Comparison of ENCODE assay signal across 9 mouse cellular contexts in the genomic region with DNA sequence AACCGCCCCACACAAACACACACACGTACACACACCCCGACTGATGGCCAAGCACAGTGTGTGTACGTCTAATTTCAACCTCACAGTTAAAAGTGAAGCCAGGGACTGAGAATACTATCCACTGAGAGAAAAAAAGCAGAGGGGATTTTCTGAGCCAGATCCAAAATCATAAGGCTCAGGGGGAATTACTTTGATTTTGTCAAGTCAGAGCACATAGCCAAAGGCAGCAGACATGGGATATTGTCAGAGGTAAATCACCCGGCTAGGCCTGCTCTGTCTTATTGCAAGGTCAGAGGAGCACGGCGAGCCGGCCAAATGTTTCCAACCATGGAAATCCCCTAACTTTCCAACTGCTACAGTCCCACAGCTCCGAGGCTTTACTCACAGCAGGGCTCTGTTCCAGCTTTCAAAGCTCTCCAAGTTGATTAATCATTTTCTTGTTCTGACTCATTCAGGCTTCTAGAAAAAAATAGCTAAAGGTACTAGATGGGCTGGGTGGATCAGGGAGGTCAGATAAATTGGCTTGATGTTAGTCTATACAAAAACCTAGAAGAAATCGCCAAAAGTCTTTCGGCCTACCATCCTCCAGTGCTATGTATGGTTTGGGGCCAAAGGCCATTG.
DNase-seq lines count a peak whose midpoint lies in the region; ATAC-seq and TF ChIP-seq lines count a peak whose summit lies in the region.
"Had no signal": no experiment of that assay in that cellular context is flagged by ENCODE, and none has a peak within 500 bp of the region (broad histone marks: within the 10 kb centered on the region; RNA-seq: fewer than 3 reads in every experiment).

No protein-coding gene starts in this region.

- H3K27ac ChIP-seq in hindbrain, embryonic 14.5 days: 0 out of 2 replicates have a peak overlapping the region, but pooled peaks have one; percentile 9
- no peak overlapping the region for H3K27ac ChIP-seq in hindbrain, embryonic 10.5 days
- H3K27ac ChIP-seq in CH12.LX (ENCODE audit: insufficient read depth, low read depth): peak overlapping the region; percentile 77
- H3K27ac ChIP-seq in lung, embryonic 14.5 days (ENCODE audit: low read depth): peak overlapping the region; percentile 81

- no peak for TF ChIP-seq CTCF in CH12.LX (conservative IDR thresholded peaks at IDR 0.05 in 1 of 2, IDR thresholded peaks at IDR 0.05 in 1 of 2; ENCODE audit: low read depth in 2 of 2, low read length in 2 of 2)
- TF ChIP-seq CTCF in lung, embryonic 14.5 days (IDR thresholded peaks at IDR 0.05; ENCODE audit: low read depth): no peak

- peak; percentile 97 for TF ChIP-seq EP300 in CH12.LX (IDR thresholded peaks at IDR 0.05; ENCODE audit: low read length)

- no peaks in the 10 kb centered on the region for H3K79me2 ChIP-seq in CH12.LX (replicated peaks; ENCODE audit: control insufficient read depth, extremely low read depth, insufficient read depth, poor library complexity, severe bottlenecking)

- no peaks in the 10 kb centered on the region for H3K27me3 ChIP-seq in hindbrain, embryonic 14.5 days (ENCODE audit: control insufficient read depth, insufficient read depth, low read length)
- peaks cover 5% of the 10 kb centered on the region for H3K27me3 ChIP-seq in hindbrain, embryonic 10.5 days (ENCODE audit: insufficient read depth, poor library complexity, severe bottlenecking)
- H3K27me3 ChIP-seq in CH12.LX (replicated peaks): no peaks in the 10 kb centered on the region
- H3K27me3 ChIP-seq in lung, embryonic 14.5 days (ENCODE audit: insufficient read depth, low read length): no peaks in the 10 kb centered on the region

- no peak overlapping the region for H3K4me3 ChIP-seq in hindbrain, embryonic 14.5 days (replicated peaks; ENCODE audit: low read length)
- H3K4me3 ChIP-seq in hindbrain, embryonic 10.5 days: no peak overlapping the region
- no peak overlapping the region for H3K4me3 ChIP-seq in CH12.LX (replicated peaks in 1 of 3; ENCODE audit: low read depth in 2 of 3, low read length in 2 of 3, poor library complexity in 1 of 3)
- H3K4me3 ChIP-seq in lung, embryonic 14.5 days (ENCODE audit: low read depth, low read length): no peak overlapping the region

- peaks cover 4% of the 10 kb centered on the region; the same call in 1 of the 2 replicates for H3K4me1 ChIP-seq in hindbrain, embryonic 14.5 days (replicated peaks; ENCODE audit: control insufficient read depth, insufficient read depth, low read length)
- H3K4me1 ChIP-seq in hindbrain, embryonic 10.5 days (replicated peaks): peaks cover 18% of the 10 kb centered on the region
- H3K4me1 ChIP-seq in CH12.LX (ENCODE audit: control insufficient read depth in 1 of 2, insufficient read depth in 2 of 2): peaks cover 8 to 36% of the 10 kb centered on the region in 2 experiments; a peak in 3 of 4 replicates
- no peaks in the 10 kb centered on the region; the same call in 1 of the 2 replicates for H3K4me1 ChIP-seq in lung, embryonic 14.5 days (ENCODE audit: insufficient read depth)

- ATAC-seq in hindbrain, embryonic 14.5 days (ENCODE audit: low FRiP score): no peak; the same call in 1 of the 2 replicates
- ATAC-seq in lung, embryonic 14.5 days (ENCODE audit: insufficient read depth): peak; percentile 70

- in situ Hi-C loops in CH12.LX (cut with MboI; ENCODE audit: low pct_ligation_motif_present, low pct_unique_long_range_greater_than_20kb, low sequenced_read_pairs): loop anchor here (10.0 kb wide), 2 partner anchors 515 to 545 kb away; partner anchors contain the start of gene Zfp36l1

- H3K4me2 ChIP-seq in hindbrain, embryonic 14.5 days (replicated peaks): no peak overlapping the region
- peak overlapping the region; percentile 86 for H3K4me2 ChIP-seq in CH12.LX (ENCODE audit: insufficient read depth, low read depth, poor library complexity, severe bottlenecking)
- H3K4me2 ChIP-seq in lung, embryonic 14.5 days: no peak overlapping the region

- dilution Hi-C loops in CH12.LX (cut with MboI; ENCODE audit: extremely low pct_ligation_motif_present, extremely low pct_unique_long_range_greater_than_20kb, low sequenced_read_pairs): no loop called here

- 44% methylated on average over 11 of the region's 11 CpGs for WGBS in hindbrain, embryonic 14.5 days
- WGBS in hindbrain, embryonic 10.5 days: 48% methylated on average over 11 of the region's 11 CpGs
- 45% methylated on average over 11 of the region's 11 CpGs for WGBS in lung, embryonic 14.5 days

- H3K36me3 ChIP-seq in hindbrain, embryonic 14.5 days (replicated peaks; ENCODE audit: control insufficient read depth, insufficient read depth): no peaks in the 10 kb centered on the region
- H3K36me3 ChIP-seq in hindbrain, embryonic 10.5 days: no peaks in the 10 kb centered on the region
- peaks cover 0 to 8% of the 10 kb centered on the region in 2 experiments for H3K36me3 ChIP-seq in CH12.LX (replicated peaks in 1 of 2; ENCODE audit: control insufficient read depth in 1 of 2, insufficient read depth in 1 of 2, low read length in 1 of 2)
- no peaks in the 10 kb centered on the region for H3K36me3 ChIP-seq in lung, embryonic 14.5 days (ENCODE audit: insufficient read depth)

- DNase-seq in hindbrain, embryonic 14.5 days (ENCODE audit: low spot score): no peak
- no peak for DNase-seq in hindbrain, embryonic 10.5 days (ENCODE audit: low spot score)
- DNase-seq in CH12.LX (ENCODE audit: extremely low read depth): peak; percentile 90
- peak; percentile 98 for DNase-seq in fibroblast of lung, adult 2 months (ENCODE audit: low read depth)
- peak; percentile 71 for DNase-seq in induced T-regulatory cell, adult 2 months (ENCODE audit: low read depth)
- DNase-seq in lung, embryonic 14.5 days: peak; percentile 84
- DNase-seq in testis, postnatal 14 days (ENCODE audit: low spot score): peak; percentile 65
- no peak for DNase-seq in frontal cortex, postnatal 25 days (ENCODE audit: low spot score in 2 of 2)

- TF ChIP-seq RAD21 in CH12.LX (IDR thresholded peaks at IDR 0.05; ENCODE audit: low read depth, low read length): no peak; the same call in 1 of the 2 replicates

- H3K9me3 ChIP-seq in hindbrain, embryonic 14.5 days (ENCODE audit: control insufficient read depth, low read length): no peaks in the 10 kb centered on the region
- H3K9me3 ChIP-seq in hindbrain, embryonic 10.5 days: no peaks in the 10 kb centered on the region
- H3K9me3 ChIP-seq in CH12.LX (replicated peaks; ENCODE audit: low read length): no peaks in the 10 kb centered on the region
- H3K9me3 ChIP-seq in lung, embryonic 14.5 days (ENCODE audit: low read depth, low read length): no peaks in the 10 kb centered on the region
- H3K9me3 ChIP-seq: G1E had no signal

- TF ChIP-seq POLR2A in CH12.LX (IDR thresholded peaks at IDR 0.05; ENCODE audit: low read depth, low read length): 0 out of 2 replicates have a peak, but pooled peaks have one; percentile 18

- no peak overlapping the region for H3K9ac ChIP-seq in hindbrain, embryonic 14.5 days
- no peak overlapping the region for H3K9ac ChIP-seq in CH12.LX (ENCODE audit: insufficient read depth, low read depth)
- H3K9ac ChIP-seq in lung, embryonic 14.5 days: no peak overlapping the region

TF ChIP-seq in CH12.LX, 34 proteins besides CTCF, POLR2A, EP300 and RAD21:
- TF ChIP-seq RCOR1 (conservative IDR thresholded peaks at IDR 0.05; ENCODE audit: low read depth, low read length): peak; percentile 88
- TF ChIP-seq ZNF384 (IDR thresholded peaks at IDR 0.05; ENCODE audit: low read depth, low read length): peak; percentile 93
- TF ChIP-seq MYC (IDR thresholded peaks at IDR 0.05; ENCODE audit: low read depth, low read length): 0 out of 2 replicates have a peak, but pooled peaks have one; percentile 25
- TF ChIP-seq TCF12 (IDR thresholded peaks at IDR 0.05; ENCODE audit: low read depth, low read length): peak; percentile 60
- 0 out of 2 replicates have a peak, but pooled peaks have one; percentile 8 for TF ChIP-seq SIN3A (IDR thresholded peaks at IDR 0.05; ENCODE audit: low read length)
- peak; percentile 67 for TF ChIP-seq BHLHE40 (IDR thresholded peaks at IDR 0.05; ENCODE audit: low read depth, low read length)
- peak; percentile 86 for TF ChIP-seq MEF2A (IDR thresholded peaks at IDR 0.05; ENCODE audit: borderline replicate concordance, low read depth, low read length)
- TF ChIP-seq ZMIZ1 (IDR thresholded peaks at IDR 0.05; ENCODE audit: low read depth, low read length): no peak
- peak; percentile 99 for TF ChIP-seq JUND (conservative IDR thresholded peaks at IDR 0.05; ENCODE audit: low read depth, low read length)
- peak; percentile 23; the same call in 1 of the 2 replicates for TF ChIP-seq SMC3 (IDR thresholded peaks at IDR 0.05; ENCODE audit: low read depth, low read length)
- TF ChIP-seq CHD2 (IDR thresholded peaks at IDR 0.05; ENCODE audit: low read length): no peak; the same call in 1 of the 2 replicates
- TF ChIP-seq HCFC1 (IDR thresholded peaks at IDR 0.05; ENCODE audit: low read depth, low read length): no peak
- peak; percentile 99 for TF ChIP-seq IRF4 (IDR thresholded peaks at IDR 0.05; ENCODE audit: low read depth, low read length)
- TF ChIP-seq ETS1 (conservative IDR thresholded peaks at IDR 0.05; ENCODE audit: low read depth, low read length): peak; percentile 84
- peak; percentile 96 for TF ChIP-seq JUN (IDR thresholded peaks at IDR 0.05; ENCODE audit: insufficient read depth, low read depth, low read length)

Comparison
In these comparisons a context has a peak if more than half of its experiments do, and no peak if none do; other contexts are left out.
1. DNase-seq: peak in CH12.LX (single experiment), fibroblast of lung, adult 2 months (single experiment), induced T-regulatory cell, adult 2 months (single experiment), lung, embryonic 14.5 days (single experiment) and testis, postnatal 14 days (single experiment); none in hindbrain, embryonic 14.5 days (single experiment), hindbrain, embryonic 10.5 days (single experiment) and frontal cortex, postnatal 25 days (0 of 2).